Mouse (Mus musculus): ENCODE data around the gene Gm36864. TPM values are rescaled to one million over a fixed set of nuclear protein-coding genes. Genes with fewer than 3 reads are reported as not detected.
"Not testable (repeated sequence)": the region's sequence is repeated elsewhere in the genome, so short reads cannot be mapped to it uniquely, and the experiment has no call there.

The Gm36864 gene
- polyA plus RNA-seq, 1 experiment from 2014 or later = not detected

- no peaks in the 10 kb centered on the region for H3K27me3 ChIP-seq
Measured at GRCm38 (mm10) chr7:44241163-44241562, 5.2 kb downstream of the Gm36864 start.

DNA sequence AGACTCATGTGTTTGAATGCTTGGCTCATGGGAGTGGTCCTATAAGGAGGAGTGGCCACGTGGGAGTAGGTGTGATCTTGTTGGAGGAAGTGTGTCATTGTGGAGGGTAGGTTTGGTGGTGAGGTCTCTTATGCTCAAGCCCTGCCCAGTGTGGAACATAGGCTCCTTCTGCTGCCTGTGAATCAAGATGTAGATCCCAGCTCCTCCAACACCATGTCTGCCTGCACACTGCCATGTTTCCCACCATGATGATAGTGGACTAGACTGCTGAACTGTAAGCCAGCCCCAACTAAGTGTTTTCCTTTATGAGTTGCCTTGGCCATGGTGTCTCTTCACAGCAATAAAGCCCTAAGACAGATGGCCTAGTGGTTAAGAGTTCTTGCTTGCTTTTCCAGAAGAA, 8.1 kb downstream of the Gm36864 start:
- no peak for ATAC-seq (ENCODE audit: insufficient number of reproducible peaks, insufficient read depth, low FRiP score, low TSS enrichment)
- WGBS = 53% methylated on average over 1 of the region's 1 CpGs

More at GRCm38 (mm10) chr7:44241163-44241562, 5.2 kb downstream of the Gm36864 start:
- Histone ChIP-seq H3K9me3 (no peaks in the 10 kb centered on the region), H3K36me3 (no peaks in the 10 kb centered on the region), H3K4me1 (peaks cover 5% of the 10 kb centered on the region), H3K9ac (no peak overlapping the region), H3K4me2 (replicated peaks) (no peak overlapping the region), H3K27ac (no peak overlapping the region), H3K4me3 (no peak overlapping the region)
- 61% methylated on average over 2 of the region's 2 CpGs for WGBS
- ATAC-seq (ENCODE audit: insufficient number of reproducible peaks, insufficient read depth, low FRiP score, low TSS enrichment) = no peak

DNA sequence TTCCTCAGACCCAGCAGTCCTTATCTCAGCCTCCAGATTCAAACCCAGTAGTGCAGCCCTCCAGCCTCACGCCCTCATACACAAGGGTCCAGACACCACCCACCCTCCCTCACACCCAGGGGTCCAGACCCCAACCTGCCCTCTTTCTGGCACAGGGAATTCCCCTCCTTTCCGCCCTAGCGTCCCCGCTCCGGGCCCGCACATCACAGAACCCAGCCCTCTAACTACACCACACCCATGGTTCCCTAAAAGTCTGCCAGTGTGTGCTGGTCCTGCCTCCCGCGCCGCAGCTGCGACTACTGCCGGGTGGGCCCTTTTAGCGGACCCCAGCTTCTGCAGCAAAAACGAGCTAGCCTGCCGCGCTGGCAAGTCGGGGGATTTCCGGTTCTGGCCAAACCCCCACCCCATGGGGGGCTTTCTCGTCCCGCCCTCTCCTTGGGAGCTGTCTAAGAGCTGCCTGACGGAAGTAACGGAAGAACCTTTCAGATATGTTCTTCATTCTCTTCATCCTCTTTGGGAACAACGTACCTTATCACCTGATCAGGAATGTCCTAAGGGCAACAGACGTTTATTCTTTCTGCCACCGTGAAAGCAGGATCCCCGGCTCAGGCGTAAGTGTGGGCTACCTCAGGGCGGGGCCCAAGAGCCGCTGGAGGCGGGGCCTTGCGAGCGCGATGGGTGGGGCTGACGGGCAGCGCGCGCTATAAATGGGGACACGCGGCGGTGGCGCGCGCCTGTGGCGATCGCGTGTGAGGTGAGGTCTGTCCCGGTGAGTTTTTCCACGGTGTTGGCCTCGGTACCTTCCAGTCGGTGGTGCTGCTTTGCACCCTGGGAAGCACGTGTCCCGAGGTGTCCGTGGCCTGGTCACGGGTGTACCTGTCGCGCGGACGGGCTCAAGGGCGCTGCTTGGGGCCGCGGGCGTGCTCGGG, 10.3 kb downstream of the Gm36864 start, which contains the start of the genes 1700028J19Rik and 2410002F23Rik:
TSS of gene 1700028J19Rik (minus strand) at position 641 of the 929 bp plus-strand sequence.
TSS of gene 2410002F23Rik (plus strand) at position 668 of the 929 bp plus-strand sequence.
- Histone ChIP-seq H3K9ac (peak within 1 kb of the TSS; percentile 83), H3K36me3 (peaks cover 32% of the 10 kb centered on the region), H3K27me3 (no peaks in the 10 kb centered on the region), H3K4me2 (replicated peaks) (peak within 1 kb of the TSS; percentile 76), H3K4me1 (peaks cover 21% of the 10 kb centered on the region), H3K27ac (peak within 1 kb of the TSS; percentile 95), H3K9me3 (no peaks in the 10 kb centered on the region), H3K4me3 (peak within 1 kb of the TSS; percentile 85)
- WGBS = under 1% methylated on average over 62 of the region's 62 CpGs
- peak; percentile 74 for ATAC-seq (ENCODE audit: insufficient number of reproducible peaks, insufficient read depth, low FRiP score, low TSS enrichment)

More for the DNA sequence above, 8.1 kb downstream of the Gm36864 start:
- no peak overlapping the region for H3K27ac ChIP-seq
- H3K27me3 ChIP-seq = no peaks in the 10 kb centered on the region
- no peak overlapping the region for H3K9ac ChIP-seq
- no peak overlapping the region for H3K4me3 ChIP-seq
- peaks cover 14% of the 10 kb centered on the region for H3K4me1 ChIP-seq
- H3K4me2 ChIP-seq (replicated peaks) = no peak overlapping the region
- no peaks in the 10 kb centered on the region for H3K9me3 ChIP-seq
- peaks cover 12% of the 10 kb centered on the region for H3K36me3 ChIP-seq

GRCm38 (mm10) chr7:44246984-44247470, 11.1 kb downstream of the Gm36864 start:
- ATAC-seq (ENCODE audit: insufficient number of reproducible peaks, insufficient read depth, low FRiP score, low TSS enrichment) = peak; percentile 11; the same call in 1 of the 2 replicates
- H3K27ac ChIP-seq = peak overlapping the region; percentile 95
- H3K4me1 ChIP-seq = peaks cover 21% of the 10 kb centered on the region
- WGBS = under 1% methylated on average over 23 of the region's 23 CpGs
- peak overlapping the region; percentile 76 for H3K4me2 ChIP-seq (replicated peaks)
- H3K36me3 ChIP-seq = peaks cover 36% of the 10 kb centered on the region
- H3K9me3 ChIP-seq = no peaks in the 10 kb centered on the region
- H3K9ac ChIP-seq = peak overlapping the region; percentile 83
- no peaks in the 10 kb centered on the region for H3K27me3 ChIP-seq
- peak overlapping the region; percentile 85 for H3K4me3 ChIP-seq

GRCm38 (mm10) chr7:44247971-44248370, 12.0 kb downstream of the Gm36864 start:
- no peak for ATAC-seq (ENCODE audit: insufficient number of reproducible peaks, insufficient read depth, low FRiP score, low TSS enrichment)
- peak overlapping the region; percentile 76 for H3K4me2 ChIP-seq (replicated peaks)
- H3K27me3 ChIP-seq = no peaks in the 10 kb centered on the region
- 91% methylated on average over 2 of the region's 2 CpGs for WGBS
- H3K36me3 ChIP-seq = peaks cover 46% of the 10 kb centered on the region
- H3K9me3 ChIP-seq = no peaks in the 10 kb centered on the region
- H3K27ac ChIP-seq = no peak overlapping the region
- peaks cover 21% of the 10 kb centered on the region for H3K4me1 ChIP-seq
- H3K4me3 ChIP-seq = peak overlapping the region; percentile 85
- H3K9ac ChIP-seq = peak overlapping the region; percentile 83; the same call in 1 of the 2 replicates

DNA sequence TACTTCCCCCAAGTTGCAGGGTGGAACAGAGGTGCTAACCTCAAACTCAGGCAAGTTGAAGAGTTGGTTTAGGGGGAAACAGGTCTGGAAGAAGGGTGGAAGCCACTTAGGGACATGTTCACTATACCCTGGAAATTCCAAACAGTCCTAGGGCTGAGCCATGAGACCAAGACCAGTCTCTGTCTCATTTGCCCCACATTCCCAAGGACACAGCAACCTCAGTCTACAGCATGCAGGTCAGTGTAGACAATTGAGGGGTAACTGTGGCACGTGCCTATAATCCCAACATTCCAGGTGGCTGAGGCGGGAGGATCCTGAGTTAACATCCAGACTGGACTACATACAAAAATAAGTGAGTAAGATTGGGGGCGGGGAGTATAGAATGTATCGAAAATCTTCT, 13.3 kb downstream of the Gm36864 start:
- Histone ChIP-seq H3K9ac (no peak overlapping the region), H3K4me2 (replicated peaks) (no peak overlapping the region), H3K36me3 (peaks cover 53% of the 10 kb centered on the region), H3K4me1 (peaks cover 21% of the 10 kb centered on the region), H3K27ac (no peak overlapping the region), H3K9me3 (no peaks in the 10 kb centered on the region), H3K4me3 (no peak overlapping the region), H3K27me3 (no peaks in the 10 kb centered on the region)
- no peak for ATAC-seq (ENCODE audit: insufficient number of reproducible peaks, insufficient read depth, low FRiP score, low TSS enrichment)
- 93% methylated on average over 4 of the region's 4 CpGs for WGBS

- H3K27ac ChIP-seq; H3K4me2 ChIP-seq (replicated peaks); H3K4me3 ChIP-seq; H3K9ac ChIP-seq; H3K9me3 ChIP-seq; ATAC-seq (ENCODE audit: insufficient number of reproducible peaks, insufficient read depth, low FRiP score, low TSS enrichment); H3K27me3 ChIP-seq: not testable (repeated sequence)
- H3K36me3 ChIP-seq = peaks cover 55% of the 10 kb centered on the region
- 90% methylated on average over 17 of the region's 17 CpGs for WGBS
- peaks cover 16% of the 10 kb centered on the region for H3K4me1 ChIP-seq
Measured at GRCm38 (mm10) chr7:44250732-44251275, 14.8 kb downstream of the Gm36864 start.

- Histone ChIP-seq H3K4me1 (peaks cover 11% of the 10 kb centered on the region), H3K9me3 (no peaks in the 10 kb centered on the region), H3K36me3 (peaks cover 51% of the 10 kb centered on the region), H3K27ac (no peak overlapping the region), H3K9ac (no peak overlapping the region), H3K4me3 (no peak overlapping the region), H3K27me3 (no peaks in the 10 kb centered on the region), H3K4me2 (replicated peaks) (no peak overlapping the region)
- 64% methylated on average over 15 of the region's 15 CpGs for WGBS
- ATAC-seq (ENCODE audit: insufficient number of reproducible peaks, insufficient read depth, low FRiP score, low TSS enrichment) = no peak
Measured at GRCm38 (mm10) chr7:44253023-44253616, 17.1 kb downstream of the Gm36864 start.

DNA sequence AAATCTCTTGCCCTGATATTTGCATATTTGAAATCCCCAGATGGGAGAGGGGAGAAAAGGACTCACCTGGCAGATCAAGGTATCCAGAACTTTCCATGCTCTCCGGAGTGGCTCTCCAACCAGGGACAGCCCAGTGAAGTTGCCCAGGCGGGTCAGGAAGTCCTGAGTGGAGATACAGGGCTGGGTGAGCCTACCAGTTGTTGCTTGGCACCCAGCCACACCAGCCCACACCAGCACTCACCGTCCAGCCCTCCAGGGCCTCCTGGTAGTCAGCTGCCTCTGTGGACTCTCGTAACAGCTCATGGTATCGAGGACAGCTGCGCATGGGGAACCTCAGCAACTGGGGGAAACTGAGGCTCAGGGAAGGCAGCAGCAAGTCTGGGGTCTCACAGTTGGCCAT, 19.0 kb downstream of the Gm36864 start:
- no peak overlapping the region for H3K9ac ChIP-seq
- H3K36me3 ChIP-seq = peaks cover 36% of the 10 kb centered on the region
- H3K4me1 ChIP-seq = 0 out of 2 replicates have a peak, but pooled peaks cover under 1% of the 10 kb centered on the region
- H3K4me2 ChIP-seq (replicated peaks) = no peak overlapping the region
- 84% methylated on average over 6 of the region's 6 CpGs for WGBS
- no peaks in the 10 kb centered on the region for H3K9me3 ChIP-seq
- no peak overlapping the region for H3K4me3 ChIP-seq
- H3K27me3 ChIP-seq = no peaks in the 10 kb centered on the region
- no peak for ATAC-seq (ENCODE audit: insufficient number of reproducible peaks, insufficient read depth, low FRiP score, low TSS enrichment)
- 0 out of 2 replicates have a peak overlapping the region, but pooled peaks have one; percentile 50 for H3K27ac ChIP-seq

DNA sequence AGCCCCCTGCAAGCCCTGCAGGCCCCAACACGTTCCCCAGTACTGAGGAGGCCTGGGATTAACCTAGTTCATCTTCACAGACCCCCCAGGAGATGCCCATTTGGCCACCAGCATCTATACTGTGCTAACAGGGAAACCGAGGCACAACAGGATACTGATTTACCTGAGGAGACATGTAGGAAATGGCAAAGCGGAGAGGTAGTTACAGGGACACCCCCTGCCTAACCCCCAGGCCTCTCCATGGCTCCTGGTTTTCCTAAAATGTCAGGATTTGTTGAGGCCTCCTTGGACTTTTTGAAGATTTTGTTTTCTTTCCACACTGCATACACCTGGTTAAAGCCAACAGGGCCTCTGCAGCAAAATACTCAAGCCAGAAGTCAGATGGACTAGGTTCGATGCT, 21.3 kb downstream of the Gm36864 start, which contains the start of gene Acp4:
TSS of gene Acp4 (minus strand) at position 101 of the 400 bp plus-strand sequence.
- Histone ChIP-seq H3K27ac (no peak within 1 kb of the TSS), H3K36me3 (peaks cover 16% of the 10 kb centered on the region), H3K9me3 (no peaks in the 10 kb centered on the region), H3K27me3 (peaks cover 6% of the 10 kb centered on the region; the same call in 1 of the 2 replicates), H3K4me2 (replicated peaks) (no peak within 1 kb of the TSS), H3K4me1 (no peaks in the 10 kb centered on the region), H3K4me3 (no peak within 1 kb of the TSS), H3K9ac (no peak within 1 kb of the TSS)
- 79% methylated on average over 4 of the region's 4 CpGs for WGBS
- ATAC-seq (ENCODE audit: insufficient number of reproducible peaks, insufficient read depth, low FRiP score, low TSS enrichment) = no peak

GRCm38 (mm10) chr7:44260410-44260809, 24.4 kb downstream of the Gm36864 start:
- ATAC-seq (ENCODE audit: insufficient number of reproducible peaks, insufficient read depth, low FRiP score, low TSS enrichment) = no peak
- H3K27ac ChIP-seq = no peak overlapping the region
- WGBS = 73% methylated on average over 6 of the region's 6 CpGs

More at GRCm38 (mm10) chr7:44260410-44260809, 24.4 kb downstream of the Gm36864 start:
- Histone ChIP-seq H3K36me3 (no peaks in the 10 kb centered on the region), H3K4me2 (replicated peaks) (no peak overlapping the region), H3K4me1 (peaks cover 5% of the 10 kb centered on the region; the same call in 1 of the 2 replicates), H3K9me3 (no peaks in the 10 kb centered on the region), H3K9ac (no peak overlapping the region), H3K4me3 (no peak overlapping the region), H3K27me3 (peaks cover 18% of the 10 kb centered on the region)
